Mouse (Mus musculus) C2C12 (cell line): ENCODE measurements around the gene Stk11ip. TPM values are rescaled to one million over a fixed set of nuclear protein-coding genes. Genes with fewer than 3 reads are reported as not detected.

ENCODE experiments used
- H3K27me3 ChIP-seq: one replicate; pipeline ENCODE4 v1.6.1; 2011; ENCODE audit not compliant: control insufficient read depth, insufficient read depth, insufficient read length
- H3K36me3 ChIP-seq: one replicate; pipeline ENCODE4 v1.6.1; 2011; ENCODE audit not compliant: control insufficient read depth, insufficient read depth
- H3K4me3 ChIP-seq: one replicate; pipeline ENCODE4 v1.5.1; 2011; ENCODE audit warnings: mild to moderate bottlenecking, control low read depth; ENCODE audit not compliant: poor library complexity, insufficient read depth, severe bottlenecking
- H3K79me2 ChIP-seq: one replicate; pipeline ENCODE4 v1.6.1; 2011; ENCODE audit not compliant: control insufficient read depth, insufficient read depth
- H3K79me3 ChIP-seq: one replicate; pipeline ENCODE4 v1.6.1; 2011; ENCODE audit warnings: low read depth, control low read depth
- H3ac ChIP-seq: one replicate; pipeline ENCODE3; 2011; ENCODE audit warnings: low read depth; ENCODE audit not compliant: control insufficient read depth, insufficient read length
- CEBPB ChIP-seq: IDR thresholded peaks from one replicate; pipeline ENCODE4 v1.6.1; 2011; ENCODE audit warnings: low read depth, mild to moderate bottlenecking, control low read depth, moderate library complexity
- CTCF ChIP-seq: IDR thresholded peaks from one replicate; pipeline ENCODE4 v1.5.1; 2011; ENCODE audit not compliant: control insufficient read depth, insufficient read depth, insufficient read length
- FOSL1 ChIP-seq: IDR thresholded peaks from one replicate; pipeline ENCODE4 v1.8.0; 2011; ENCODE audit warnings: mild to moderate bottlenecking, low read length; ENCODE audit not compliant: poor library complexity, insufficient read depth, severe bottlenecking
- MAX ChIP-seq: IDR thresholded peaks from one replicate; pipeline ENCODE4 v1.6.1; 2011; ENCODE audit warnings: mild to moderate bottlenecking, control low read depth
- MYOD1 ChIP-seq: IDR thresholded peaks from one replicate; pipeline ENCODE4 v1.6.1; 2011; ENCODE audit warnings: low read depth; ENCODE audit not compliant: control insufficient read depth, insufficient read length
- MYOG ChIP-seq: IDR thresholded peaks from one replicate; pipeline ENCODE4 v1.6.1; 2011; ENCODE audit not compliant: control insufficient read depth, insufficient read length; ENCODE audit errors: extremely low read depth
- USF1 ChIP-seq: IDR thresholded peaks from one replicate; pipeline ENCODE4 v1.6.1; 2011; ENCODE audit warnings: low read depth, mild to moderate bottlenecking, control low read depth, moderate library complexity
- polyA plus RNA-seq: library from polyadenylated mRNA; unstranded; fragments of >200 nt; fragmentation: generic; extraction: Trizol; gene quantifications from one replicate; pipeline ENCODE4 v1.2.1, GENCODE M21; 2012; ENCODE audit warnings: missing spikeins

The Stk11ip gene
- polyA plus RNA-seq, 1 experiment = 7.4 TPM

DNA sequence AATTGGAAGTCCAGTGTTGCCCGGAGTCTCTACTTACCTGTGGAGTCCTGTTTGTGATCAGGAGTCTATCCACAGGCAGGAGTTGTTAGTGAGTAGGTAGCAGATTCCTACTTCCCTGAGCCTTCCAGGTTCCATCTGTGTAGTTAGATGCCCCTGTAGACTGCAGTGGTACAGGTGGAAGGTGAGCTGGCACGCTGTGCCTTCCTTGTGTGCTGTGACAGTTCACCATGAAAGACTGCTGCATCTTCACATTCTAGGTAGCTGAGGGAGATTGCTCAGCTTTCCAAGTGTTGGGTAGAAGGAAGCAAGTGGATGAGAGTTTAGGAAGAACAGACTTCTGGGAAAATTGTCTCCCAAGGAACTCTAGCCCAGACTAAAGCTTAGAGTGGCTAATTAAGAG lies 42.8 kb downstream of the Stk11ip start:
- TF ChIP-seq CTCF (no peak), MAX (no peak), USF1 (no peak), CEBPB (no peak), FOSL1 (no peak), MYOD1 (no peak), MYOG (no peak)
- Histone ChIP-seq H3K4me3 (no peak overlapping the region), H3ac (no peak overlapping the region), H3K79me2 (no peaks in the 10 kb centered on the region), H3K79me3 (no peaks in the 10 kb centered on the region), H3K27me3 (peaks cover 5% of the 10 kb centered on the region), H3K36me3 (no peaks in the 10 kb centered on the region)

DNA sequence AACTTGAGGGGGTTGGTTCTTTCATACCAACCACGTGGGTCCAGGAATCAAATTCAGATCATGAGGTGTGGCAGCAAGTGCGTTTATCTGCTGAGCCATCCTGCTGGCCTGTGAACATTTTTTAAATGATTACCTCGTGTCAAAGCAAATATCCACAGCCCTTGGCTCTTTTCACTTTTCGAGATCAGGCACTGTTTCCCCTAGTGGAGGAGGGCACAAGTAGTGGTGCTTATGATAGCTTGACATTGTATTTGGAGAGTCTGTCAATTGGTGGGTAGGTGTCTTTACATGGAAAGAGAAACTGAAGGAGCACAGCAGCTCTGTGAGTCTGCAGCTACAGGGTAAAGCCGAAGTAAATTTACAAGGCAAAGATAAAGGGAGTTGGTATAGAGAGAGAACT lies 43.6 kb downstream of the Stk11ip start:
- no peak overlapping the region for H3ac ChIP-seq
- H3K79me2 ChIP-seq = no peaks in the 10 kb centered on the region
- no peaks in the 10 kb centered on the region for H3K36me3 ChIP-seq
- H3K79me3 ChIP-seq = no peaks in the 10 kb centered on the region
- H3K4me3 ChIP-seq = no peak overlapping the region
- peaks cover 6% of the 10 kb centered on the region for H3K27me3 ChIP-seq
- no peak for TF ChIP-seq CEBPB
- TF ChIP-seq MYOG = no peak
- TF ChIP-seq FOSL1 = no peak
- TF ChIP-seq USF1 = no peak
- no peak for TF ChIP-seq MAX
- no peak for TF ChIP-seq CTCF
- TF ChIP-seq MYOD1 = no peak

DNA sequence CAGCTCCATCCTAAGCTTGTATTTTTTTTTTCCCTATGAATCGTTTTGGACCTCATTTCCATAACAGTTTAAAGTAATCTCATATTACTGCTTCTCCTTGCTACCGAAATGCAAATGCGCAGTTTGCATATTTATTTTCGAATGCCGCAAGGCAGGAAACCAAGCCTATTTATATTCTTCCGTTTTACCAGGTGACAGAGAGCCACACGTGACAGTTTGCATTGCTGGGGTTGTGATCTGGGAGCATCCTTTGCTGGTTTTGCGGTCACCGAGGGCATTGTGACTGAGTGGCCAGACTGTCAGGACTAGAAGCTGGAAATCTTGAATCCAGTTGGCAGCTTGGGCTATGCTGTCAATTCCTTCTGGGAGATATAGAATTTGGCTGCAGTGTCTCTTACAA lies 44.3 kb downstream of the Stk11ip start:
- Histone ChIP-seq H3ac (no peak overlapping the region), H3K27me3 (peaks cover 13% of the 10 kb centered on the region), H3K4me3 (no peak overlapping the region), H3K36me3 (no peaks in the 10 kb centered on the region), H3K79me3 (no peaks in the 10 kb centered on the region), H3K79me2 (no peaks in the 10 kb centered on the region)
- TF ChIP-seq MYOD1 (no peak), CTCF (no peak), FOSL1 (no peak), MAX (no peak), USF1 (no peak), CEBPB (no peak), MYOG (no peak)

DNA sequence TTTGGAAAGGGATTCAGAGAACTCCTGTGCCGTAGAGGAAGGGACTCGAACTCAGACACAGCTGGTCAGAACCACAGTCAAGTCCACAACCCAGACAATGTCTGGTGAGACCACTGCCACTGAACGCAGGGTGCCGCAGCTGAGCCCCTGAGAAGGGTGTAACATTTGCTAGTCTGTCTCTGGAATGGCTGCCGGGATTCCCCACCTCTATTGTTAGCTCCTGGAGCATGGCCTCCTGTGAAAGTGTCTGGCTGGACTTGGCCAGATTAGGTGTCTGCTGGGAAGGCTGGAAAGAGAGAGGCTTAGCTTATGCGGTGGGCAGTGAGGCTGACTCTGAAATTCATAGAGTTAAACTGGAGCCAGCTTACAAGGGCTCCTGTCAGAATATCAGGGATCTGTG lies 49.1 kb downstream of the Stk11ip start:
- H3K27me3 ChIP-seq = peaks cover 35% of the 10 kb centered on the region
- H3ac ChIP-seq = no peak overlapping the region
- H3K36me3 ChIP-seq = no peaks in the 10 kb centered on the region

GRCm38 (mm10) chr1:75572776-75573175 lies 51.4 kb downstream of the Stk11ip start:
- Histone ChIP-seq H3K36me3 (no peaks in the 10 kb centered on the region), H3K79me2 (no peaks in the 10 kb centered on the region), H3K27me3 (peaks cover 35% of the 10 kb centered on the region), H3ac (no peak overlapping the region), H3K79me3 (no peaks in the 10 kb centered on the region), H3K4me3 (no peak overlapping the region)
- TF ChIP-seq CTCF (no peak), MYOD1 (no peak), FOSL1 (no peak), CEBPB (no peak)

More for the DNA sequence above, 49.1 kb downstream of the Stk11ip start:
- no peak overlapping the region for H3K4me3 ChIP-seq
- no peaks in the 10 kb centered on the region for H3K79me3 ChIP-seq
- TF ChIP-seq MYOD1 = no peak
- TF ChIP-seq MYOG = no peak
- no peaks in the 10 kb centered on the region for H3K79me2 ChIP-seq

DNA sequence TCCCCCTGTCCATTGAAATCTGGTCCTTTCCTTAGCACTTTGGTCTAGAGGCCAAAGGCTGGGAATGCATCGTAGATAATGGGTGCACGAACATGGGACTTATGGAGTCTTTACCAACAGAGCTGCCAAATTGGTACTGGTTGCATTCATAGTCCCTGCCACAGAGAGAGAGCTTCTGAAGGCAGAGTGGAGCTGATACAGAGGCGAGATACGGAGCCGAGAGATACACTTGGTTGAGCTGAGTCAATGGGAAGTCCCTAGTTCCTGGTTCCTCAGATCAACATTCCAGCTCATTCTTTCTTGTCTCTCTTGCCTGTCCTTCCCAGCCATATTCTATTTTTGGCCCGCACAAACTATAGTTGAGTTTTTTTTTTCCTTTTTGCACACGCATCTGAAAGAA lies 52.4 kb downstream of the Stk11ip start:
- H3K4me3 ChIP-seq = no peak overlapping the region
- no peaks in the 10 kb centered on the region for H3K36me3 ChIP-seq
- TF ChIP-seq CEBPB (no peak), CTCF (no peak), USF1 (no peak), MYOG (no peak), MAX (no peak), MYOD1 (no peak), FOSL1 (no peak)

More for the DNA sequence above, 52.4 kb downstream of the Stk11ip start:
- Histone ChIP-seq H3K79me2 (no peaks in the 10 kb centered on the region), H3ac (no peak overlapping the region), H3K79me3 (no peaks in the 10 kb centered on the region), H3K27me3 (peaks cover 35% of the 10 kb centered on the region)
